Mouse (Mus musculus): ENCODE data around the gene Unc119b. TPM values are rescaled to one million over a fixed set of nuclear protein-coding genes. Genes with fewer than 3 reads are reported as not detected.

The Unc119b gene
- polyA plus RNA-seq, 1 experiment, result 38.7 TPM

- Histone ChIP-seq H3K36me3 (ENCODE audit: control insufficient read depth, insufficient read depth, low read length) (peaks cover 34% of the 10 kb centered on the region), H3K27ac (ENCODE audit: insufficient read depth, low read length) (no peak overlapping the region), H3K4me3 (ENCODE audit: extremely low read depth, insufficient read depth, insufficient read length) (no peak overlapping the region), H3K4me1 (ENCODE audit: control insufficient read depth, insufficient read depth, insufficient read length) (peaks cover 9% of the 10 kb centered on the region; the same call in 1 of the 2 replicates), H3K27me3 (ENCODE audit: control insufficient read depth, insufficient read depth, low read length) (no peaks in the 10 kb centered on the region)
- DNase-seq (ENCODE audit: low read depth in 1 of 2, low spot score in 2 of 2), result no peak
- WGBS, result 89% methylated on average over 6 of the region's 6 CpGs
- TF ChIP-seq POLR2A (IDR thresholded peaks at IDR 0.05; ENCODE audit: low read depth, low read length) (no peak), CTCF (IDR thresholded peaks at IDR 0.05; ENCODE audit: extremely low read depth, insufficient read depth, insufficient read length, insufficient replicate concordance) (no peak)
Measured at GRCm38 (mm10) chr5:115145976-115146746, 11.4 kb upstream of the Unc119b start.

- WGBS, result 81% methylated on average over 11 of the region's 11 CpGs
- no peak overlapping the region for H3K27ac ChIP-seq (ENCODE audit: insufficient read depth, low read length)
- H3K36me3 ChIP-seq (ENCODE audit: control insufficient read depth, insufficient read depth, low read length), result peaks cover 30% of the 10 kb centered on the region
Measured at GRCm38 (mm10) chr5:115145253-115145968, 10.6 kb upstream of the Unc119b start.

GRCm38 (mm10) chr5:115144471-115144870 is 9.7 kb upstream of the Unc119b start:
- DNase-seq (ENCODE audit: low read depth in 1 of 2, low spot score in 2 of 2), result no peak
- Histone ChIP-seq H3K4me3 (ENCODE audit: extremely low read depth, insufficient read depth, insufficient read length) (no peak overlapping the region), H3K36me3 (ENCODE audit: control insufficient read depth, insufficient read depth, low read length) (peaks cover 23% of the 10 kb centered on the region), H3K27me3 (ENCODE audit: control insufficient read depth, insufficient read depth, low read length) (no peaks in the 10 kb centered on the region), H3K4me1 (ENCODE audit: control insufficient read depth, insufficient read depth, insufficient read length) (no peaks in the 10 kb centered on the region), H3K27ac (ENCODE audit: insufficient read depth, low read length) (no peak overlapping the region)
- no peak for TF ChIP-seq POLR2A (IDR thresholded peaks at IDR 0.05; ENCODE audit: low read depth, low read length)
- no peak for TF ChIP-seq CTCF (IDR thresholded peaks at IDR 0.05; ENCODE audit: extremely low read depth, insufficient read depth, insufficient read length, insufficient replicate concordance)
- WGBS, result 90% methylated on average over 6 of the region's 6 CpGs

More at GRCm38 (mm10) chr5:115145253-115145968, 10.6 kb upstream of the Unc119b start:
- no peak for DNase-seq (ENCODE audit: low read depth in 1 of 2, low spot score in 2 of 2)
- no peaks in the 10 kb centered on the region for H3K27me3 ChIP-seq (ENCODE audit: control insufficient read depth, insufficient read depth, low read length)
- peaks cover 2% of the 10 kb centered on the region; the same call in 1 of the 2 replicates for H3K4me1 ChIP-seq (ENCODE audit: control insufficient read depth, insufficient read depth, insufficient read length)
- TF ChIP-seq POLR2A (IDR thresholded peaks at IDR 0.05; ENCODE audit: low read depth, low read length) (no peak), CTCF (IDR thresholded peaks at IDR 0.05; ENCODE audit: extremely low read depth, insufficient read depth, insufficient read length, insufficient replicate concordance) (no peak)
- no peak overlapping the region for H3K4me3 ChIP-seq (ENCODE audit: extremely low read depth, insufficient read depth, insufficient read length)

GRCm38 (mm10) chr5:115143552-115143951 is 8.8 kb upstream of the Unc119b start:
- no peaks in the 10 kb centered on the region for H3K27me3 ChIP-seq (ENCODE audit: control insufficient read depth, insufficient read depth, low read length)
- no peak for DNase-seq (ENCODE audit: low read depth in 1 of 2, low spot score in 2 of 2)
- peaks cover 18% of the 10 kb centered on the region for H3K36me3 ChIP-seq (ENCODE audit: control insufficient read depth, insufficient read depth, low read length)
- no peak overlapping the region for H3K4me3 ChIP-seq (ENCODE audit: extremely low read depth, insufficient read depth, insufficient read length)
- TF ChIP-seq CTCF (IDR thresholded peaks at IDR 0.05; ENCODE audit: extremely low read depth, insufficient read depth, insufficient read length, insufficient replicate concordance), result no peak
- no peak for TF ChIP-seq POLR2A (IDR thresholded peaks at IDR 0.05; ENCODE audit: low read depth, low read length)
- no peak overlapping the region for H3K27ac ChIP-seq (ENCODE audit: insufficient read depth, low read length)
- WGBS, result 88% methylated on average over 10 of the region's 10 CpGs
- no peaks in the 10 kb centered on the region for H3K4me1 ChIP-seq (ENCODE audit: control insufficient read depth, insufficient read depth, insufficient read length)

- WGBS, result 87% methylated on average over 9 of the region's 9 CpGs
- no peak overlapping the region for H3K4me3 ChIP-seq (ENCODE audit: extremely low read depth, insufficient read depth, insufficient read length)
- H3K36me3 ChIP-seq (ENCODE audit: control insufficient read depth, insufficient read depth, low read length), result peaks cover 7% of the 10 kb centered on the region
- no peaks in the 10 kb centered on the region for H3K4me1 ChIP-seq (ENCODE audit: control insufficient read depth, insufficient read depth, insufficient read length)
- TF ChIP-seq POLR2A (IDR thresholded peaks at IDR 0.05; ENCODE audit: low read depth, low read length) (no peak), CTCF (IDR thresholded peaks at IDR 0.05; ENCODE audit: extremely low read depth, insufficient read depth, insufficient read length, insufficient replicate concordance) (no peak)
- no peak overlapping the region for H3K27ac ChIP-seq (ENCODE audit: insufficient read depth, low read length)
- DNase-seq (ENCODE audit: low read depth in 1 of 2, low spot score in 2 of 2), result no peak
- no peaks in the 10 kb centered on the region for H3K27me3 ChIP-seq (ENCODE audit: control insufficient read depth, insufficient read depth, low read length)
Measured at GRCm38 (mm10) chr5:115142166-115142697, 7.5 kb upstream of the Unc119b start.

GRCm38 (mm10) chr5:115140726-115141125 is 6.0 kb upstream of the Unc119b start:
- Histone ChIP-seq H3K4me3 (ENCODE audit: extremely low read depth, insufficient read depth, insufficient read length) (no peak overlapping the region), H3K27me3 (ENCODE audit: control insufficient read depth, insufficient read depth, low read length) (no peaks in the 10 kb centered on the region), H3K36me3 (ENCODE audit: control insufficient read depth, insufficient read depth, low read length) (peaks cover 2% of the 10 kb centered on the region; the same call in 1 of the 2 replicates), H3K4me1 (ENCODE audit: control insufficient read depth, insufficient read depth, insufficient read length) (no peaks in the 10 kb centered on the region), H3K27ac (ENCODE audit: insufficient read depth, low read length) (no peak overlapping the region)
- 89% methylated on average over 3 of the region's 3 CpGs for WGBS
- no peak for DNase-seq (ENCODE audit: low read depth in 1 of 2, low spot score in 2 of 2)
- no peak for TF ChIP-seq POLR2A (IDR thresholded peaks at IDR 0.05; ENCODE audit: low read depth, low read length)
- TF ChIP-seq CTCF (IDR thresholded peaks at IDR 0.05; ENCODE audit: extremely low read depth, insufficient read depth, insufficient read length, insufficient replicate concordance), result no peak

Data from spleen, adult 2 months (tissue).